Mouse (Mus musculus) liver, adult 2 months (tissue): Measurements from ENCODE around the gene Gtsf2.

Experiments
- CTCF ChIP-seq: fragments of 200-500 bp; IDR thresholded peaks from 2 replicates; pipeline ENCODE4 v1.5.1; 2011; ENCODE audit warnings: low read depth, low read length, control low read depth
- POLR2A ChIP-seq: fragments of 200-500 bp; IDR thresholded peaks from 2 replicates; pipeline ENCODE4 v1.6.1; 2011; ENCODE audit warnings: low read length, control low read depth; ENCODE audit not compliant: insufficient read depth; ENCODE audit errors: extremely low read depth

GRCm38 (mm10) chr15:103485106-103485505 is 36.8 kb upstream of the Gtsf2 start:
- TF ChIP-seq CTCF (no peak), POLR2A (no peak)
